Mouse (Mus musculus): ENCODE data around the gene Tm6sf1. TPM values are rescaled to one million over a fixed set of nuclear protein-coding genes. Genes with fewer than 3 reads are reported as not detected.

The Tm6sf1 gene
- polyA plus RNA-seq, 1 experiment from 2014 or later: 10.4 TPM

DNA sequence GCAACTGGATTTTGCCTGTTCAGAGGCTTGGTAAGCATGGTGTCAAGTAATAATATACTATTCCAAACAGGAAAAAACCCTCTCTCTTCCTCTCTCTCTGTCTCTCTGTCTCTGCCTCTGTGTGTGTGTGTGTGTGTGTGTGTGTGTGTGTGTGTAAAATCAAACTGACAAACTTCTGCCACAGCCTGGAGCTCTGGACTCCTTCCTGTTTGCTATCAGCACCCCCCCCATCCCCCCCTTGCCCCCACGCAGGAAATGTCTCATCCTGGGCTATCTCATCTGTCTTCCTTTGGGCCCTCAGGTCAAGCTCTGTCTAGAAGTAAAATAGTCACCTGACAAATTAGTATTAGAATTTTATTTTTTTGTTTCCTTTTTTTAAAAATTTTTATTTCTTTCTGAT lies 15.0 kb downstream of the Tm6sf1 start:
- no peaks in the 10 kb centered on the region for H3K4me1 ChIP-seq (replicated peaks; ENCODE audit: insufficient read depth, low read length)
- H3K4me2 ChIP-seq (ENCODE audit: low read length): no peak overlapping the region
- TF ChIP-seq CTCF (IDR thresholded peaks at IDR 0.05; ENCODE audit: low read depth): no peak
- ATAC-seq (replicated peaks; ENCODE audit: low FRiP score, low read depth) (no peak), DNase-seq (ENCODE audit: low spot score) (no peak)
- no peaks in the 10 kb centered on the region; the same call in 1 of the 2 replicates for H3K36me3 ChIP-seq (ENCODE audit: insufficient read depth, low read length)
- H3K9me3 ChIP-seq (replicated peaks; ENCODE audit: low read length): no peaks in the 10 kb centered on the region
- no peaks in the 10 kb centered on the region for H3K27me3 ChIP-seq (ENCODE audit: insufficient read depth, low read length)
- WGBS: 33% methylated on average over 1 of the region's 1 CpGs
- no peak overlapping the region for H3K9ac ChIP-seq (ENCODE audit: low read depth, low read length)
- no peak overlapping the region for H3K27ac ChIP-seq
- no peak overlapping the region for H3K4me3 ChIP-seq (replicated peaks; ENCODE audit: low read depth, low read length)

DNA sequence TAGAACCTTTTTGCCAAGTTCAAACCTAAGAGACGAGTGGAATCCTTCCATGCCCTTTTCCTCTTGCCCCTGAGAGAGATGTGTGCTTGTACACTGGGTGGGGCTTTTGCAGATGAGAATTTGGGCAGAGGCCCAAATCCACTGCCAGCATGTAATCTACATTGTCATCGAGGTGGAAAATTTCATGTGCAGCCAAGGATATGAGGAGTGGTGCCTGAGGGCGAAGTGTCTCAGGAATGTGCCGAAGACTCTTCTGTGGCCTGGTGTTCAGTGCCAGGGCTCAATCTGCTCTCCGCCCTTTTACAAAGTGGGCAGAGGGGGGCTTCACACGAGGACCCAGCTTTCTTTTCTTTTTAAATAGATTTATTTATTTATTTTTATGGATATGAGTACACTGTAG lies 15.8 kb downstream of the Tm6sf1 start:
- 68% methylated on average over 6 of the region's 6 CpGs for WGBS
- ATAC-seq (replicated peaks; ENCODE audit: low FRiP score, low read depth) (no peak), DNase-seq (ENCODE audit: low spot score) (no peak)
- Histone ChIP-seq H3K9me3 (replicated peaks; ENCODE audit: low read length) (no peaks in the 10 kb centered on the region), H3K4me2 (ENCODE audit: low read length) (no peak overlapping the region), H3K4me1 (replicated peaks; ENCODE audit: insufficient read depth, low read length) (no peaks in the 10 kb centered on the region), H3K9ac (ENCODE audit: low read depth, low read length) (no peak overlapping the region), H3K36me3 (ENCODE audit: insufficient read depth, low read length) (no peaks in the 10 kb centered on the region), H3K27me3 (ENCODE audit: insufficient read depth, low read length) (no peaks in the 10 kb centered on the region), H3K27ac (no peak overlapping the region), H3K4me3 (replicated peaks; ENCODE audit: low read depth, low read length) (no peak overlapping the region)
- no peak for TF ChIP-seq CTCF (IDR thresholded peaks at IDR 0.05; ENCODE audit: low read depth)

DNA sequence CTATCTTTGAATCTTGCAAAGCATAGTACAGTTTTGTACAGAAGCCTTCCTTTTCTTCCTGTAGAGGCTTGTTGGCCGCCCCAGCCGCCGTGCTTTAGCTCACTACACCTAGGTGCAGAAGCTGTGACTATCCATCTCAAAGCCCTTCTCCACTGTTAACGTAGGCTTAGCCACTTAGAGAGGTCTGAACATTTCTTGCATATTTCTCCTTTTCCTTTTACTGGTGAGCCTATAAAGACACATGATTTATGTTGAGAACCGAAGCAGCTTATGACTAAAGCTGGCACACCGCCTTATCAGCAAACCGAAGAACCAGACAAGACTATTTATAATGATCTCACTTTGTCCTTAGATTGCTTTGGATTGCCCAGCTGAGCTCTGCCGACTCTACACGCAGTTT lies 16.6 kb downstream of the Tm6sf1 start:
- no peak overlapping the region for H3K4me3 ChIP-seq (replicated peaks; ENCODE audit: low read depth, low read length)
- WGBS: 58% methylated on average over 9 of the region's 9 CpGs
- H3K4me2 ChIP-seq (ENCODE audit: low read length): no peak overlapping the region
- no peak for ATAC-seq (replicated peaks; ENCODE audit: low FRiP score, low read depth)
- H3K9me3 ChIP-seq (replicated peaks; ENCODE audit: low read length): no peaks in the 10 kb centered on the region
- H3K27ac ChIP-seq: no peak overlapping the region
- DNase-seq (ENCODE audit: low spot score): peak; percentile 39
- H3K36me3 ChIP-seq (ENCODE audit: insufficient read depth, low read length): no peaks in the 10 kb centered on the region
- H3K27me3 ChIP-seq (ENCODE audit: insufficient read depth, low read length): no peaks in the 10 kb centered on the region
- no peaks in the 10 kb centered on the region for H3K4me1 ChIP-seq (replicated peaks; ENCODE audit: insufficient read depth, low read length)
- H3K9ac ChIP-seq (ENCODE audit: low read depth, low read length): no peak overlapping the region
- no peak for TF ChIP-seq CTCF (IDR thresholded peaks at IDR 0.05; ENCODE audit: low read depth)

DNA sequence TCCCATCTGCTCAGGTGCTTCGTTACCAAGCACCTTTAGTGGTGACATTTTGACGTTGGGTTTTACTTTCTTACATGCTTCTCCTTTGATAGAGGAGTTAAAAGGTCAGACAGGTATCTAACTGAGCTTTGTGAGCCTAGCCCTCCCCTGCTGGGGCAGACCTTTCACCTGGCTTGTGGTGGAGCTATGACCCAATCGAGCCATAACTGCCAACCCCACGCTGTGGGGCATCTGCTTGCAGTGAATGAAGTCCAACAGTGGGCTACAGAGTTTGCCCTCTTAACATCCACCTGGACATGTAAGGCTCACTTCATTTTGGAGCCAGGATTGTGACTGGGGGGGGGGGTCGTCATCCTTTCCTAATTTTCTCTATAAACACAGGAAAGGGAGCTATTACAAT lies 21.5 kb downstream of the Tm6sf1 start:
- no peak overlapping the region for H3K9ac ChIP-seq (ENCODE audit: low read depth, low read length)
- WGBS: 91% methylated on average over 5 of the region's 5 CpGs
- no peak overlapping the region for H3K27ac ChIP-seq
- TF ChIP-seq CTCF (IDR thresholded peaks at IDR 0.05; ENCODE audit: low read depth): no peak
- no peak overlapping the region for H3K4me2 ChIP-seq (ENCODE audit: low read length)
- no peak for DNase-seq (ENCODE audit: low spot score)
- H3K36me3 ChIP-seq (ENCODE audit: insufficient read depth, low read length): no peaks in the 10 kb centered on the region
- no peaks in the 10 kb centered on the region for H3K4me1 ChIP-seq (replicated peaks; ENCODE audit: insufficient read depth, low read length)
- ATAC-seq (replicated peaks; ENCODE audit: low FRiP score, low read depth): no peak
- no peaks in the 10 kb centered on the region for H3K27me3 ChIP-seq (ENCODE audit: insufficient read depth, low read length)
- H3K4me3 ChIP-seq (replicated peaks; ENCODE audit: low read depth, low read length): no peak overlapping the region
- H3K9me3 ChIP-seq (replicated peaks; ENCODE audit: low read length): no peaks in the 10 kb centered on the region

DNA sequence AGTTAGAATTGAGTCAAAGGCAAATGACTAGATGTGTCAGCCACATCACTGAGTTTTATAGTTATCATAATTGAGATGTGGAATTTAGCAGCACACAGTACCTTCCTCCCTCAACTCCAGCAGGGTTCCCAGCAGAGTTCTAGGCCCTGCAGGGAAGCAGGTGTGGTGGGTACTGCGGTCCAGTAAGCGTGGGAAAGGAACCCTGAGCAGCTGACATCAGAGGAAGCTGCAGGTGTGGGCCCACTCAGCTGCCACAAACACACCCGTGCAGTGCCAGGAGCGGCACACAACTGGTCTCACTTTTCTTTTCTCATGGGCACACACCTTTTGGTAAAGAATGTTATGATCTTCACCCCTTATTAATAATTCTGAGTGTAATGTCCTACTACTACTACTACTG lies 22.0 kb downstream of the Tm6sf1 start:
- Histone ChIP-seq H3K4me3 (replicated peaks; ENCODE audit: low read depth, low read length) (no peak overlapping the region), H3K9me3 (replicated peaks; ENCODE audit: low read length) (no peaks in the 10 kb centered on the region), H3K27ac (no peak overlapping the region), H3K36me3 (ENCODE audit: insufficient read depth, low read length) (no peaks in the 10 kb centered on the region), H3K27me3 (ENCODE audit: insufficient read depth, low read length) (no peaks in the 10 kb centered on the region), H3K4me1 (replicated peaks; ENCODE audit: insufficient read depth, low read length) (no peaks in the 10 kb centered on the region), H3K4me2 (ENCODE audit: low read length) (no peak overlapping the region), H3K9ac (ENCODE audit: low read depth, low read length) (no peak overlapping the region)
- DNase-seq (ENCODE audit: low spot score): no peak
- whole genome bisulfite sequencing: 75% methylated on average over 4 of the region's 4 CpGs
- ATAC-seq (replicated peaks; ENCODE audit: low FRiP score, low read depth): no peak
- no peak for TF ChIP-seq CTCF (IDR thresholded peaks at IDR 0.05; ENCODE audit: low read depth)

DNA sequence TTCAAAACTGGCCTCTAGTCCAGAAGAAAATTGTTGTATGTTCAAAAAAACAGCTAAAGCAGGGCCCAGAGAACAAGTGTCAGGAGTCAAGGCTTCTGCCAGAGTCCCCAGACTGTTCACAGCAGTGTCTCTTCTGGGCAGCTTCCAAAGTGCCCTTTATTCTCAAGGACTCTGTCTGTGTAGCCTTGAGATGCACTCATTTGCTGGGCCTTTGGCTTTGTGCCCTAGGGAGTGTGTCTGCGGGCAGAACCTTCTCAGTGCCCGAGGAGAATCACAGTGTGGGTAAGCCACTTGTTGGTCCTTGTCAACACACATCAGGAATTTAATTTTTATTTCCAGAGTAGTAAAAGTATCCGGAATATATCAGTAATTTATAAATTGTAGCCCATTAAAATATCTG lies 22.8 kb downstream of the Tm6sf1 start:
- Histone ChIP-seq H3K9me3 (replicated peaks; ENCODE audit: low read length) (no peaks in the 10 kb centered on the region), H3K36me3 (ENCODE audit: insufficient read depth, low read length) (no peaks in the 10 kb centered on the region), H3K4me2 (ENCODE audit: low read length) (no peak overlapping the region), H3K9ac (ENCODE audit: low read depth, low read length) (no peak overlapping the region), H3K27ac (no peak overlapping the region), H3K4me3 (replicated peaks; ENCODE audit: low read depth, low read length) (no peak overlapping the region), H3K4me1 (replicated peaks; ENCODE audit: insufficient read depth, low read length) (no peaks in the 10 kb centered on the region), H3K27me3 (ENCODE audit: insufficient read depth, low read length) (no peaks in the 10 kb centered on the region)
- TF ChIP-seq CTCF (IDR thresholded peaks at IDR 0.05; ENCODE audit: low read depth): no peak
- ATAC-seq (replicated peaks; ENCODE audit: low FRiP score, low read depth) (no peak), DNase-seq (ENCODE audit: low spot score) (no peak)
- WGBS: 79% methylated on average over 3 of the region's 3 CpGs

DNA sequence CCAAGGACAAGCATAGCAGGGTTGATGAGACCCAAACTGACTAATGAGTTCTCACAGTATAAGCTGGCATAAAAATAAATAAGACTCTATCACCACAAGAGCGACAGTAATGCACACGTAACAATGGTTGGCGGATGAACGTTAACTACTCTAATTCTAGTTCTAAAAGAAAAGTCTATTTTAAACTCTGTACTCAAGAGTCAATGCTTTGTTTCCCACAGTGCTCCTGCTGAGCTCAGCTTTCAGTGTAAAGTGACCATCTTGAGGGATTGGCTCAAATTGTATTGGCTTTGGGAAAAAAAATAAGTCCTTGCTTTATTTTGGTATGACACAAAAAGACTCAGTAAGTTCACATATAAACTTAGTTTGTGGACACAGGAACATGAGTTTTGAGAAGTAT lies 26.3 kb downstream of the Tm6sf1 start:
- H3K27ac ChIP-seq: no peak overlapping the region
- DNase-seq (ENCODE audit: low spot score): no peak
- H3K9me3 ChIP-seq (replicated peaks; ENCODE audit: low read length): no peaks in the 10 kb centered on the region
- TF ChIP-seq CTCF (IDR thresholded peaks at IDR 0.05; ENCODE audit: low read depth): no peak
- no peak overlapping the region for H3K4me2 ChIP-seq (ENCODE audit: low read length)
- no peak overlapping the region for H3K4me3 ChIP-seq (replicated peaks; ENCODE audit: low read depth, low read length)
- H3K4me1 ChIP-seq (replicated peaks; ENCODE audit: insufficient read depth, low read length): no peaks in the 10 kb centered on the region
- no peaks in the 10 kb centered on the region for H3K27me3 ChIP-seq (ENCODE audit: insufficient read depth, low read length)
- H3K36me3 ChIP-seq (ENCODE audit: insufficient read depth, low read length): no peaks in the 10 kb centered on the region
- WGBS: 91% methylated on average over 4 of the region's 4 CpGs
- no peak overlapping the region for H3K9ac ChIP-seq (ENCODE audit: low read depth, low read length)
- no peak for ATAC-seq (replicated peaks; ENCODE audit: low FRiP score, low read depth)
